Mouse (Mus musculus) MEL (cell line): Measurements from ENCODE around the gene Hs3st5. TPM values are rescaled to one million over a fixed set of nuclear protein-coding genes. Genes with fewer than 3 reads are reported as not detected.

Experiments used
- DNase-seq: peaks from one replicate; pipeline ENCODE4 v3.0.0; 2011; ENCODE audit warnings: low read depth, low spot score
- H3K27ac ChIP-seq: 2 replicates; pipeline ENCODE4 v1.5.1; 2012; ENCODE audit warnings: low read depth, mild to moderate bottlenecking, control low read depth, low read length, moderate library complexity; ENCODE audit not compliant: control insufficient read depth
- H3K27me3 ChIP-seq, 2 experiments: fragments of 150-350 bp in 1 of 2; sonication (generic) in 1 of 2; 2 replicates each; pipeline ENCODE4 v1.6.1; 2012; ENCODE audit warnings: low read length in 2 of 2, mild to moderate bottlenecking in 2 of 2, improper control_type of control experiment in 1 of 2, moderate library complexity in 1 of 2; ENCODE audit not compliant: insufficient read depth in 2 of 2, control insufficient read depth in 1 of 2
- H3K36me3 ChIP-seq, 2 experiments: 2 replicates each; pipeline ENCODE4 v1.6.1; 2012 to 2014; ENCODE audit warnings: low read length in 2 of 2, improper control_type of control experiment in 1 of 2, inconsistent platforms in 1 of 2, mild to moderate bottlenecking in 1 of 2; ENCODE audit not compliant: insufficient read depth in 2 of 2, control insufficient read depth in 1 of 2
- H3K4me1 ChIP-seq, 2 experiments: fragments of 150-350 bp in 1 of 2; sonication (generic) in 1 of 2; 2 replicates each; pipeline ENCODE4 v1.6.1; 2012; ENCODE audit warnings: low read length in 2 of 2, improper control_type of control experiment in 1 of 2, mild to moderate bottlenecking in 1 of 2; ENCODE audit not compliant: insufficient read depth in 2 of 2, control insufficient read depth in 1 of 2
- H3K4me3 ChIP-seq, 2 experiments: fragments of 150-350 bp in 1 of 2; sonication (generic) in 1 of 2; 2 replicates each; pipeline ENCODE4 v1.5.1; 2012; ENCODE audit warnings: low read depth in 2 of 2, low read length in 2 of 2, mild to moderate bottlenecking in 2 of 2, moderate library complexity in 2 of 2, control low read depth in 1 of 2, improper control_type of control experiment in 1 of 2; ENCODE audit not compliant: control insufficient read depth in 1 of 2, insufficient read depth in 1 of 2
- H3K79me2 ChIP-seq: 2 replicates; pipeline ENCODE4 v1.6.1; 2012; ENCODE audit warnings: mild to moderate bottlenecking, low read length, moderate library complexity; ENCODE audit not compliant: control insufficient read depth, poor library complexity, insufficient read depth
- H3K9ac ChIP-seq: 2 replicates; pipeline ENCODE4 v1.6.1; 2012; ENCODE audit warnings: low read depth, mild to moderate bottlenecking, control low read depth, low read length, moderate library complexity; ENCODE audit not compliant: control insufficient read depth, poor library complexity, severe bottlenecking
- H3K9me3 ChIP-seq: fragments of 150-350 bp; sonication (generic); replicated peaks from 2 replicates; pipeline ENCODE4 v1.6.1; 2012; ENCODE audit warnings: mild to moderate bottlenecking, low read length, improper control_type of control experiment, moderate library complexity; ENCODE audit not compliant: insufficient read depth
- BHLHE40 ChIP-seq: IDR thresholded peaks from 2 replicates; pipeline ENCODE4 v1.6.1; 2012; ENCODE audit warnings: low read depth, mild to moderate bottlenecking, inconsistent platforms, low read length, improper control_type of control experiment, borderline replicate concordance
- CHD1 ChIP-seq: IDR thresholded peaks from 2 replicates; pipeline ENCODE4 v1.6.1; 2012; ENCODE audit warnings: low read depth, mild to moderate bottlenecking, inconsistent platforms, low read length, improper control_type of control experiment
- CTCF ChIP-seq, 3 experiments: IDR thresholded peaks in 2 of 3; conservative IDR thresholded peaks in 1 of 3; 2 replicates each; pipeline ENCODE4 v1.5.1; 2011 to 2012; ENCODE audit warnings: low read length in 3 of 3, low read depth in 2 of 3, mild to moderate bottlenecking in 2 of 3, improper control_type of control experiment in 1 of 3, inconsistent platforms in 1 of 3, mixed read lengths in 1 of 3, moderate library complexity in 1 of 3; ENCODE audit not compliant: control insufficient read depth in 1 of 3, insufficient read depth in 1 of 3, poor library complexity in 1 of 3, severe bottlenecking in 1 of 3
- E2F4 ChIP-seq: IDR thresholded peaks from 2 replicates; pipeline ENCODE4 v1.6.1; 2011; ENCODE audit warnings: low read depth, low read length, improper control_type of control experiment, borderline replicate concordance
- EP300 ChIP-seq, 2 experiments: IDR thresholded peaks; 2 replicates each; pipeline ENCODE4 v1.6.1; 2011; ENCODE audit warnings: improper control_type of control experiment in 2 of 2, low read length in 2 of 2, low read depth in 1 of 2, mild to moderate bottlenecking in 1 of 2
- GABPA ChIP-seq: IDR thresholded peaks from 2 replicates; pipeline ENCODE4 v1.6.1; 2012; ENCODE audit warnings: low read depth, mild to moderate bottlenecking, inconsistent platforms, low read length, improper control_type of control experiment, moderate library complexity
- GATA1 ChIP-seq: IDR thresholded peaks from 2 replicates; pipeline ENCODE4 v1.6.1; 2011; ENCODE audit warnings: low read depth, low read length, improper control_type of control experiment
- HCFC1 ChIP-seq: IDR thresholded peaks from 2 replicates; pipeline ENCODE4 v1.6.1; 2012; ENCODE audit warnings: low read depth, mild to moderate bottlenecking, inconsistent platforms, low read length, improper control_type of control experiment, moderate library complexity
- JUND ChIP-seq: IDR thresholded peaks from 2 replicates; pipeline ENCODE4 v1.6.1; 2011; ENCODE audit warnings: low read depth, mild to moderate bottlenecking, improper control_type of control experiment, low read length
- KAT2A ChIP-seq: conservative IDR thresholded peaks from 2 replicates; pipeline ENCODE4 v1.6.1; 2012; ENCODE audit warnings: low read depth, low read length, improper control_type of control experiment, inconsistent platforms
- MAFK ChIP-seq: IDR thresholded peaks from 2 replicates; pipeline ENCODE4 v1.6.1; 2011; ENCODE audit warnings: low read depth, mild to moderate bottlenecking, low read length, improper control_type of control experiment, borderline replicate concordance
- MAX ChIP-seq: IDR thresholded peaks from 2 replicates; pipeline ENCODE4 v1.6.1; 2011; ENCODE audit warnings: low read length, improper control_type of control experiment
- MXI1 ChIP-seq: IDR thresholded peaks from 2 replicates; pipeline ENCODE4 v1.6.1; 2011; ENCODE audit warnings: mild to moderate bottlenecking, low read depth, low read length, improper control_type of control experiment
- MYB ChIP-seq: IDR thresholded peaks from 2 replicates; pipeline ENCODE4 v1.6.1; 2011; ENCODE audit warnings: mild to moderate bottlenecking, low read depth, low read length, improper control_type of control experiment
- MYC ChIP-seq: IDR thresholded peaks from 2 replicates; pipeline ENCODE4 v1.6.1; 2011; ENCODE audit warnings: low read depth, mild to moderate bottlenecking, low read length, improper control_type of control experiment, moderate library complexity
- POLR2AphosphoS2 ChIP-seq: IDR thresholded peaks from 2 replicates; pipeline ENCODE4 v1.6.1; 2011; ENCODE audit warnings: low read length, improper control_type of control experiment
- RCOR1 ChIP-seq: IDR thresholded peaks from 2 replicates; pipeline ENCODE4 v1.6.1; 2012; ENCODE audit warnings: low read depth, mild to moderate bottlenecking, inconsistent platforms, low read length, improper control_type of control experiment
- SMC3 ChIP-seq: IDR thresholded peaks from 2 replicates; pipeline ENCODE4 v1.6.1; 2011; ENCODE audit warnings: low read depth, low read length, improper control_type of control experiment
- USF2 ChIP-seq, 2 experiments: IDR thresholded peaks; 2 replicates each; pipeline ENCODE4 v1.6.1; 2011 to 2012; ENCODE audit warnings: improper control_type of control experiment in 2 of 2, low read length in 2 of 2, borderline replicate concordance in 1 of 2, inconsistent platforms in 1 of 2, low read depth in 1 of 2, mild to moderate bottlenecking in 1 of 2; ENCODE audit not compliant: insufficient read depth in 1 of 2
- ZC3H11A ChIP-seq: IDR thresholded peaks from 2 replicates; pipeline ENCODE4 v1.6.1; 2012; ENCODE audit warnings: low read depth, mild to moderate bottlenecking, inconsistent platforms, low read length, improper control_type of control experiment
- ZMIZ1 ChIP-seq: IDR thresholded peaks from 2 replicates; pipeline ENCODE4 v1.6.1; 2012; ENCODE audit warnings: low read depth, mild to moderate bottlenecking, inconsistent platforms, low read length, improper control_type of control experiment, moderate library complexity
- polyA plus RNA-seq, 2 experiments: library from polyadenylated mRNA; stranded (reverse) in 1 of 2; unstranded in 1 of 2; fragments of >175 nt in 1 of 2; fragments of >200 nt in 1 of 2; gene quantifications; 2 replicates each; pipeline versions ENCODE4 v1.2.1 to v1.2.4; 2012; ENCODE audit warnings: low replicate concordance in 2 of 2, low read depth in 1 of 2; ENCODE audit not compliant: insufficient read length in 2 of 2, insufficient read depth in 1 of 2, missing spikeins in 1 of 2
- total RNA-seq: library from RNA; depleted of rRNA; stranded (reverse); fragments of 300-350 nt; gene quantifications from 2 replicates; pipeline ENCODE4 v1.2.3, GENCODE M21; 2012

Hs3st5 gene
- total and polyA plus RNA-seq, 3 experiments: not detected

DNA sequence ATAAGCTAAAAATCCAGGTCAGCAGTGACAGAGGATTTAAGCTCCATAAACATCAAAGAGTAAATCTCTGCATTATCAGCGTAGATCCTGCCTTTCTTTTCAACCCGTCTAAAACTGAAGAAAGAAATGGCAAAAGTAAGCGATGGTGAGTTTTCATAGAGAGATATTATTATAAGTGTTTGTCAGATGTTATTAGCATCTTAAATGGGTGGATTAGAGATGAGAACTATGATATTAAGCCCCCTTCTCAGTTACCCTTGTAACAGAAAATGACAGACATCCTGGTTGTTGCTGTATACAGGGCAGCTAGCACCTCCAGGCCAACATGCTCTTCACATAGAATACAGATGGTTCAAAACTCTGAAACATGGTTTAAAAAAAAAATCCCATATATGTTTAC is 22.6 kb upstream of the Hs3st5 start:
- H3K79me2 ChIP-seq: no peaks in the 10 kb centered on the region
- DNase-seq: no peak

GRCm38 (mm10) chr10:36484728-36485300 is 21.8 kb upstream of the Hs3st5 start:
- Histone ChIP-seq H3K9ac (no peak overlapping the region), H3K36me3 (no peaks in the 10 kb centered on the region), H3K79me2 (no peaks in the 10 kb centered on the region), H3K9me3 (no peaks in the 10 kb centered on the region), H3K4me1 (no peaks in the 10 kb centered on the region), H3K4me3 (no peak overlapping the region), H3K27ac (no peak overlapping the region), H3K27me3 (no peaks in the 10 kb centered on the region)
- TF ChIP-seq POLR2AphosphoS2: no peak
- TF ChIP-seq EP300 (IDR thresholded peaks at IDR 0.05; ENCODE audit: low read depth in 1 of 2, low read length in 2 of 2): no peak
- no peak for TF ChIP-seq MAX
- no peak for TF ChIP-seq CHD1
- TF ChIP-seq HCFC1: no peak
- no peak for DNase-seq

More for the DNA sequence above, 22.6 kb upstream of the Hs3st5 start:
- Histone ChIP-seq H3K4me1 (no peaks in the 10 kb centered on the region), H3K36me3 (no peaks in the 10 kb centered on the region), H3K27ac (no peak overlapping the region), H3K4me3 (no peak overlapping the region), H3K9ac (no peak overlapping the region), H3K27me3 (no peaks in the 10 kb centered on the region), H3K9me3 (no peaks in the 10 kb centered on the region)
- TF ChIP-seq EP300 (IDR thresholded peaks at IDR 0.05; ENCODE audit: low read depth in 1 of 2, low read length in 2 of 2) (no peak), SMC3 (no peak), KAT2A (no peak), POLR2AphosphoS2 (no peak), MAFK (no peak), USF2 (IDR thresholded peaks at IDR 0.05; ENCODE audit: borderline replicate concordance in 1 of 2, insufficient read depth in 1 of 2, low read depth in 1 of 2, low read length in 2 of 2) (no peak), CTCF (IDR thresholded peaks at IDR 0.05 in 2 of 3, conservative IDR thresholded peaks at IDR 0.05 in 1 of 3; ENCODE audit: control insufficient read depth in 1 of 3, insufficient read depth in 1 of 3, low read depth in 2 of 3, low read length in 3 of 3, poor library complexity in 1 of 3, severe bottlenecking in 1 of 3) (no peak), GABPA (no peak), E2F4 (no peak), MXI1 (no peak), ZC3H11A (no peak), MAX (no peak), JUND (no peak), BHLHE40 (no peak), MYB (no peak), ZMIZ1 (no peak), MYC (no peak), GATA1 (no peak), RCOR1 (no peak)
